Mouse (Mus musculus): ENCODE data around the gene Tmem131. TPM values are rescaled to one million over a fixed set of nuclear protein-coding genes. Genes with fewer than 3 reads are reported as not detected.
A peak's percentile ranks its signal among the peaks of the same experiment; 100 is the strongest.
"Not testable (repeated sequence)": the region's sequence is repeated elsewhere in the genome, so short reads cannot be mapped to it uniquely, and the experiment has no call there.

Gene Tmem131
- total RNA-seq, 2 experiments from 2014 or later = 20.3 to 65.6 TPM

GRCm38 (mm10) chr1:36921614-36922393 is 21.7 kb downstream of the Tmem131 start:
- peak; percentile 50; the same call in 1 of the 2 replicates for ATAC-seq (ENCODE audit: poor library complexity, severe bottlenecking)

DNA sequence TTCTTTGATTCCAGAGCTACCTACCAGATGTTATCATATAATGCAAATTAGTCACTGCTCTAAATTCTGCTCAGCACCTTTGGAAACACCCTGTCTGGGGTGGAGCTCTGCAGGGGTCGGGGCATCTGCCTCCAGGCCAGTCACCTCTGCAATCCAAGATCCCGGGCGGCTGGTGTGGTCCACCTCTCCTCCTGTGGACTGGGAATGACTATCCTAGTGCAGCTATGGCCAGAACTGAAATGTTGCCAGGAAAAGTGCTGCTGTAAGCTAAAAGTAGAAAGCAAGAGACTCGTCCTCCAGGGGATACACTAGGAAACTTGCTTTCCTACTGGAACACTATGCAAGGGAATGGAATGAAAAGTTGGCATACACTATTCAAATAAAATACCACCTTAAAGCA is 22.7 kb downstream of the Tmem131 start:
- ATAC-seq (ENCODE audit: poor library complexity, severe bottlenecking) = no peak

GRCm38 (mm10) chr1:36920154-36920716 is 23.2 kb downstream of the Tmem131 start:
- peak; percentile 30 for ATAC-seq (ENCODE audit: poor library complexity, severe bottlenecking)

DNA sequence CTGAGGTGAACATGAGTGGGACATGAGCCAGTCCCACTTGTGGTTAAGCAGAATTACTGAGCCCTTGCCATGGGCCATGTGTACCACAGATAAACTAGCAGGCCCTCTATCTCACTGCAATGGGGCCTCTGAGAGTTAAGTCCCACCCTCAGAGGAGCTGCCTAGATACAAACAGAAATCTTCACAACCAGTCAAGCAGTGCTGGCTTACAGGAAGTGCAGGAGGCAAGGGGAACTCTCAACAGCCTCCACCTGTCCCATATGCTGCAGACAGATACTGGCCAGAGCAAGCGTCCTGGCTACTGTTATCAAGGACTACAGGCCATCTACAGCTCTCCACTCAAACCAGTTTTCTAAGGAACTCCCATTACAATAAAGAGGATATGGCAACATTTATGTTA is 23.7 kb downstream of the Tmem131 start:
- peak; percentile 48 for ATAC-seq (ENCODE audit: poor library complexity, severe bottlenecking)

DNA sequence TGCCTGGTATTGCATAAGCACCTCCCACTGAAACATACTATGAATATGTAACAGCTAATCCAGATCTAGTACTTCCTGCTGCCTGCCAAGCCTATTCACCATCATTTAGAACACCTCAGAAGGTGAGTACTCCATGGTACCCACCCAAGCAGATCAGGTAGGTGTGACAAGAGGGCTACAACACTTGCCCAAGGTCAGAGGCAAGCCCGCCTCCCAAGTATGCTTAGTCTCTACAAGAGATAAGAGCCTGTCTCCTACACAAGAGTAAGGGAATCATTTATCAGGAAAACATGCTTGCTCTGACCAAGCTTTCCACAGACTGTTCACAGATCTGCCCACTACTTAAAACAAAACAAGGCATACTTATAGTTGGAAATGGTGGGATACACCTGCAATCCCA is 26.0 kb downstream of the Tmem131 start:
- ATAC-seq (ENCODE audit: poor library complexity, severe bottlenecking) = no peak

DNA sequence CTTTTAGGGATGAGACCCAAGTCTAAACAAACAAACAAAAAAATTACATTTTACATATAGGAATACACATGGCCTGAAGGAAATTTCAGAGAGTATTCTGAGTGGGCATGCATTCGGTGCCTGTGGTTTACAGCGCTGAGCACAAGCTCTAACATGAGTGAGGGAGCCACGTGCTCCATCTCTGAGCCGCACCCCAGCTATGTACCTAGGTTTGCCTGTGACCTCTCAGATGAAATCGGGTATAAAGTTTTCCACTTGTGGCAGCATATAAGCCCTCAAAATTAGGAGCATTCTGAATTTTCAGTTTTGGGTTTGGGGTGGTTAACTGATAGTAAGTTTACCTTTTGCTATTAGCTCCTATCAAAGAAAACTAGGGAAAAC is 28.3 kb downstream of the Tmem131 start:
- no peak for ATAC-seq (ENCODE audit: poor library complexity, severe bottlenecking)

DNA sequence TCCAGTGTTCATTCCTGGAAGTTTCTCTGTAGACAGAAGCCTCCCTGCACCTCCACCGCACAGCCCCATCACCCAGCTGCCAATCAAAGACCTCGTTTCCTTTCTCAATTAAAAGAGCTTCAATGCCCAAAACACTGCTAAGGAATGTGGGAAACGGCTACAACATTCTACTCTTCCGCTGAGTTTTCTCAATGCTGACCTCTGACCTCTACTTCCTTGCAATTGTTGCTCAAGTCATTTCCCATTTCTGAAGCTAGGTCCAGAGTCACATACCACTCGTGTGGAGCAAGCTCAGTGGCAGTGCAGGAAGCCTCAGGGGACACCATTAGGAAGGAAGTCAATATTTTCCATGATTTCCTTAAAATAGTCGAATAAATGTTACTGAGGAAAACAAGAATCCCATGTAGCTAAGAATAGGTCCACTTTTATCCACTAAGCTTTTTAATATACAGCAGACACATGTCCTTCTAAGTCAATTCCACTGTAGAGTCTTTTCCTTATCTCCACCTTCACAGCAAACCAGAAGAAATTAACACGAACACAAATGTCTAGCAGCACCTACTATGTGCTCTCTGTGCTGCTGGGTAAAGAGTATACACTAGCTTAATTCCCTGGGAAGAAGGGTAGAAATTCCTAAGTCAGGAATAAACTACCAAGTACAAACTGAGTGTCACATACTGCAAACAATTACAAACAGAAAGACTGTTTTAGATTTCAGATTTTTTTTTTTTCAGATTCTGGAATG is 28.8 kb downstream of the Tmem131 start:
- ATAC-seq (ENCODE audit: poor library complexity, severe bottlenecking) = peak; percentile 83

DNA sequence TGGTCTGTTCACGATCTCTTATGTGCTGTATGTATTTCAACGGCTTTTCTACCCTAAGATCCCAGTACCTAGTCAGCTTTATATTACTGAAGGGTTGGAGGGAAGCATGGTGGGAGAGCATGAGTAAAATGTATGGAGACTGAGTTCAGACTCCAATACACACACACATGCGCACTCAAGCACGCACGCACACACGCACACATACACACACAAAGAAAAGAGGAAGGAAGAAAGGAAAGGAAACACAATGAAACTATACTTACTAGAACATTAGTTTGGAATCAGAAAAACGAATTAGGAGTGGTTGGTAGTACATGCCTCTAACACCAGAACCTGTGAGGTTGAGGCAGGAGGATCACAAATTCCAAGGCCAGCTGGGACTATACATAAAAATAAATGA is 29.7 kb downstream of the Tmem131 start:
- ATAC-seq (ENCODE audit: poor library complexity, severe bottlenecking) = no peak

DNA sequence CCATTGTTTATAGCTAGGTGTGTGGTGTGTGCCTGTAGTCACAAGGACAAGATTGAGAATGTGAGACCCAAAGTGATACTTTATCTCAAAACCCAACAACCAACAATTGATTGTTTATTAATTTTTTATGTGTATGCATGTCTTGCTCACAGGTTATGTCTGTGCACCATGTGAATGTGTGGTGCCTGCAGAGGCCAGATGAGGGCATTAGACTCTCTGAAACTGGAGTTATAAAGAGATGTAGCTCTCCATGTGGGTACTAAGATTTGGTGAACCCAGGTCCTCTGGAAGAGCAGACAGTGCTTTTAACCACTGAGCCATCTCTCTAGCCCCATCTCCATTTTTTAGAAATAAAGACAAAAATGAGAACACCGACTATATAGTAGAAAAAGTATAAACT is 31.2 kb downstream of the Tmem131 start:
- ATAC-seq (ENCODE audit: poor library complexity, severe bottlenecking) = no peak

GRCm38 (mm10) chr1:36911603-36912002 is 31.9 kb downstream of the Tmem131 start:
- no peak for ATAC-seq (ENCODE audit: poor library complexity, severe bottlenecking)

DNA sequence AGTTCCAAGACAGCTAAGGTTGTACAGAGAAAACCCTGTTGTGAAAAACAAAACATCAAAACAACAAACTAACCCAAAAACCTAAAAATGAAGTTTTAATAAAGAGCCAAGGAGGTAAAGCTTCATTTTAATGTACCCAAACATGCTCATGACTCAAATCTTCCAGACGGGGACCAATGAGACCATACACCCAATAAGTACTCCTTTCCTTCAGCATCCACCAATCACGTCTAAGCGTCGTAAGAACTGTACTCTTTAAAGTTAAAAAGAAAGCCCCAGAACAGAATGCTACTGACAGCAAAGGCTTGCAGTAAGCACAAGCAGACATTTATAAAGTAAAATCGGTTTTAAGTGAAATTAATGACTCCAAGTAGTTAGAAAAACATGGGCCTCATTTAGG is 33.1 kb downstream of the Tmem131 start:
- ATAC-seq (ENCODE audit: poor library complexity, severe bottlenecking) = no peak

DNA sequence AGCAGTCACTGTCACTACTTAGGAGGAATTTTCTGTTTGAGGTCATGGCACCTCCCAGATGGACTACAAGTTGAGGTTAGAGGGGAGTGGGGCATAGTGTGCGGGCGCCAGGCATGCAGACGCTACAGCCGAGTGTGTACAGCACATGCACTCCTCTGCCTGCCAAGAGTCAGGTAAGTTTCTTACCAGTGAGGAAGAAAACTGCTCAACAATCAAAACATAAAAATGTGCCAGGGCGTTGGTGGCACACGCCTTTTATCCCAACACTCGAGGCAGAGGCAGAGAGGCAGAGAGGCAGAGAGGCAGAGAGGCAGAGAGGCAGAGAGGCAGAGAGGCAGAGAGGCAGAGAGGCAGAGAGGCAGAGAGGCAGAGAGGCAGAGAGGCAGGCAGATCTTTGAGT is 33.5 kb downstream of the Tmem131 start:
- not testable (repeated sequence) for ATAC-seq (ENCODE audit: poor library complexity, severe bottlenecking)

DNA sequence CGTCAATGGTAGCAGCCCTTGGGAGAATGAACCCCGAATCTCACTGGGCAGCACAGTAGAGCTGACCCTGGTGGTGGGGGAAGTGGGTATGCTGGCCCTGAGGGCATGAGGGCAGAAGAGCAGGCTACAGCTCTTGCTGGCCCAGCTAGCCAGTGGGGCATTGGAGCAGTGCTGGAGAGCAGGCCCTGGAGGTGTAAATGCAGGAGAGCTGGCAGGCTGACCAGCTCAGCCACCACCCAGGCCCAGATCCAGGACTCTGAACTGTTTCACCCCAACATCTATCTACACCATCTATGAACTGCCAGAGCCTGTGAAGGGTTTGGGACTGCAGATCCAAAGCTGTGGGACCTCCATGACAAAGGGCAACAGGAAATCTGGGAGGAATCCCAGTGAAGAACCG is 38.2 kb downstream of the Tmem131 start:
- no peak for ATAC-seq (ENCODE audit: poor library complexity, severe bottlenecking)

DNA sequence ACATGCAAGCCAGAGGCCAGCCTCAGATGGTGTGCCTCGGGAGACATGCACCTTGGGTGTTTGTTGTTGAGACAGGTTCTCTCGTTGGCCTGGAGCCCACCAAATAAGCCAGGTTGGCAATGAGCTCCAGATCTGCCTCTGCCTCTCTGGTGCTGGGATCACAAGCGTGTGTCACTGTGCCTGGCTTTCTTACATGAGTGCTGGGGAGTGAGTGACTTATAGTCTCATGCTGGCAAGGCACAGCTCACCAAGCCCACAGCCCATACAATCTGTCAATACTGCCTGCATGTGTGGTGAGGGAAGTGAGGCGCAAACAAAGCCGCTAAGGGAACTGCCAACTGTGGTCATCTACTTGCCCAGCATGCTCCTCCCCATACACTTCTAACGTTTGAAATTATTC is 39.0 kb downstream of the Tmem131 start:
- peak; percentile 30; the same call in 1 of the 2 replicates for ATAC-seq (ENCODE audit: poor library complexity, severe bottlenecking)

DNA sequence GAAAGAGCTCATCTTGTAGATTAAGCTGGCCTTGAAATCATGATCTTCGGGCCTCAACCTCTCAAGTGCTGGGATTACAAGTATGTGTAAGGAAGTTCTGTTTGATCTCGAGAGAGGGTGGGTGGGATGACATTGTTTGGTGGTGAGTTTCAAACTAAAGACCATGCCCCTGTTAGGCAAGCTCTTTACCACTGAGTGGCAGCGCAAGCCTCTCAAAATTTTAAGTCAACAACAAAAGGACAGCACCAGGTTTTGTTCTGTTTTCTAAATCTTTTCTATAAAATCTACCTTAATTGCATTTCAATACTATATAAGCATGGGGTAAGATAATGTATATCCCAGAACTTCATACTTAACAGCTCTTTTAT is 39.4 kb downstream of the Tmem131 start:
- ATAC-seq (ENCODE audit: poor library complexity, severe bottlenecking) = 0 out of 2 replicates have a peak, but pooled peaks have one; percentile 38

- no peak for ATAC-seq (ENCODE audit: poor library complexity, severe bottlenecking)
These were observed 39.9 kb downstream of the Tmem131 start for GRCm38 (mm10) chr1:36903376-36904083.

- ATAC-seq (ENCODE audit: poor library complexity, severe bottlenecking) = no peak
These were observed 40.7 kb downstream of the Tmem131 start for GRCm38 (mm10) chr1:36902533-36903315.

GRCm38 (mm10) chr1:36899622-36900021 is 43.8 kb downstream of the Tmem131 start:
- ATAC-seq (ENCODE audit: poor library complexity, severe bottlenecking) = no peak

GRCm38 (mm10) chr1:36896423-36896822 is 47.0 kb downstream of the Tmem131 start:
- no peak for ATAC-seq (ENCODE audit: poor library complexity, severe bottlenecking)

- no peak for ATAC-seq (ENCODE audit: poor library complexity, severe bottlenecking)
These were observed 48.0 kb downstream of the Tmem131 start for GRCm38 (mm10) chr1:36895452-36895851.

All from megakaryocyte, adult 5-6 weeks (primary cell).